Mouse (Mus musculus): ENCODE measurements around the gene Nckap5. TPM values are rescaled to one million over a fixed set of nuclear protein-coding genes. Genes with fewer than 3 reads are reported as not detected.
"Not testable (repeated sequence)": the region's sequence is repeated elsewhere in the genome, so short reads cannot be mapped to it uniquely, and the experiment has no call there.

The Nckap5 gene
- polyA plus RNA-seq, 1 experiment from 2014 or later = 0.67 TPM

- Histone ChIP-seq H3K27me3 (replicated peaks; ENCODE audit: control insufficient read depth, insufficient read depth, low read length) (no peaks in the 10 kb centered on the region), H3K9me3 (ENCODE audit: control insufficient read depth, low read length) (no peaks in the 10 kb centered on the region), H3K36me3 (ENCODE audit: control insufficient read depth, insufficient read depth, low read length) (no peaks in the 10 kb centered on the region), H3K4me1 (replicated peaks; ENCODE audit: control insufficient read depth, insufficient read depth, low read length) (no peaks in the 10 kb centered on the region), H3K9ac (ENCODE audit: low read depth, low read length) (no peak overlapping the region), H3K4me2 (no peak overlapping the region), H3K4me3 (ENCODE audit: low read depth, low read length) (no peak overlapping the region), H3K27ac (ENCODE audit: low read depth, low read length) (no peak overlapping the region)
- DNase-seq (ENCODE audit: low spot score) (no peak), ATAC-seq (replicated peaks; ENCODE audit: low FRiP score) (no peak)
- WGBS = 74% methylated on average over 4 of the region's 4 CpGs
Observed at GRCm38 (mm10) chr1:126094346-126094745, 736.3 kb downstream of the Nckap5 start.

- 89% methylated on average over 2 of the region's 2 CpGs for WGBS
Observed at GRCm38 (mm10) chr1:126091979-126092378, 738.6 kb downstream of the Nckap5 start.

GRCm38 (mm10) chr1:126087181-126087580, 743.4 kb downstream of the Nckap5 start:
- WGBS = 88% methylated on average over 7 of the region's 7 CpGs

More at GRCm38 (mm10) chr1:126091979-126092378, 738.6 kb downstream of the Nckap5 start:
- not testable (repeated sequence) for ATAC-seq (replicated peaks; ENCODE audit: low FRiP score); H3K4me2 ChIP-seq; H3K4me1 ChIP-seq (replicated peaks; ENCODE audit: control insufficient read depth, insufficient read depth, low read length); H3K27me3 ChIP-seq (replicated peaks; ENCODE audit: control insufficient read depth, insufficient read depth, low read length); H3K36me3 ChIP-seq (ENCODE audit: control insufficient read depth, insufficient read depth, low read length); H3K4me3 ChIP-seq (ENCODE audit: low read depth, low read length); DNase-seq (ENCODE audit: low spot score); H3K9me3 ChIP-seq (ENCODE audit: control insufficient read depth, low read length); H3K27ac ChIP-seq (ENCODE audit: low read depth, low read length); H3K9ac ChIP-seq (ENCODE audit: low read depth, low read length)

GRCm38 (mm10) chr1:126076312-126076711, 754.3 kb downstream of the Nckap5 start:
- DNase-seq (ENCODE audit: low spot score) (no peak), ATAC-seq (replicated peaks; ENCODE audit: low FRiP score) (no peak)
- WGBS = 81% methylated on average over 4 of the region's 4 CpGs
- no peak overlapping the region for H3K9ac ChIP-seq (ENCODE audit: low read depth, low read length)
- H3K4me1 ChIP-seq (replicated peaks; ENCODE audit: control insufficient read depth, insufficient read depth, low read length) = no peaks in the 10 kb centered on the region
- H3K4me2 ChIP-seq = no peak overlapping the region
- no peak overlapping the region for H3K4me3 ChIP-seq (ENCODE audit: low read depth, low read length)
- H3K27me3 ChIP-seq (replicated peaks; ENCODE audit: control insufficient read depth, insufficient read depth, low read length) = no peaks in the 10 kb centered on the region
- H3K36me3 ChIP-seq (ENCODE audit: control insufficient read depth, insufficient read depth, low read length) = no peaks in the 10 kb centered on the region
- no peak overlapping the region for H3K27ac ChIP-seq (ENCODE audit: low read depth, low read length)
- no peaks in the 10 kb centered on the region for H3K9me3 ChIP-seq (ENCODE audit: control insufficient read depth, low read length)

More at GRCm38 (mm10) chr1:126087181-126087580, 743.4 kb downstream of the Nckap5 start:
- ATAC-seq (replicated peaks; ENCODE audit: low FRiP score) = no peak
- Histone ChIP-seq H3K4me3 (ENCODE audit: low read depth, low read length) (no peak overlapping the region), H3K9ac (ENCODE audit: low read depth, low read length) (no peak overlapping the region), H3K4me1 (replicated peaks; ENCODE audit: control insufficient read depth, insufficient read depth, low read length) (no peaks in the 10 kb centered on the region), H3K27ac (ENCODE audit: low read depth, low read length) (no peak overlapping the region), H3K27me3 (replicated peaks; ENCODE audit: control insufficient read depth, insufficient read depth, low read length) (no peaks in the 10 kb centered on the region), H3K36me3 (ENCODE audit: control insufficient read depth, insufficient read depth, low read length) (no peaks in the 10 kb centered on the region), H3K9me3 (ENCODE audit: control insufficient read depth, low read length) (no peaks in the 10 kb centered on the region), H3K4me2 (no peak overlapping the region)
- no peak for DNase-seq (ENCODE audit: low spot score)

- DNase-seq (ENCODE audit: low spot score) (no peak), ATAC-seq (replicated peaks; ENCODE audit: low FRiP score) (no peak)
- H3K36me3 ChIP-seq (ENCODE audit: control insufficient read depth, insufficient read depth, low read length) = no peaks in the 10 kb centered on the region
- no peak overlapping the region for H3K9ac ChIP-seq (ENCODE audit: low read depth, low read length)
- no peaks in the 10 kb centered on the region for H3K27me3 ChIP-seq (replicated peaks; ENCODE audit: control insufficient read depth, insufficient read depth, low read length)
- H3K27ac ChIP-seq (ENCODE audit: low read depth, low read length) = no peak overlapping the region
- WGBS = 90% methylated on average over 2 of the region's 2 CpGs
- H3K9me3 ChIP-seq (ENCODE audit: control insufficient read depth, low read length) = no peaks in the 10 kb centered on the region
- H3K4me2 ChIP-seq = no peak overlapping the region
- no peaks in the 10 kb centered on the region for H3K4me1 ChIP-seq (replicated peaks; ENCODE audit: control insufficient read depth, insufficient read depth, low read length)
- no peak overlapping the region for H3K4me3 ChIP-seq (ENCODE audit: low read depth, low read length)
Observed at GRCm38 (mm10) chr1:126070861-126071260, 759.7 kb downstream of the Nckap5 start.

- WGBS = 73% methylated on average over 3 of the region's 3 CpGs
- no peak overlapping the region for H3K27ac ChIP-seq (ENCODE audit: low read depth, low read length)
Observed at GRCm38 (mm10) chr1:126051491-126051890, 779.1 kb downstream of the Nckap5 start.

GRCm38 (mm10) chr1:126042886-126043285, 787.7 kb downstream of the Nckap5 start:
- WGBS = 81% methylated on average over 5 of the region's 5 CpGs
- no peaks in the 10 kb centered on the region for H3K9me3 ChIP-seq (ENCODE audit: control insufficient read depth, low read length)
- H3K4me2 ChIP-seq = no peak overlapping the region
- H3K4me3 ChIP-seq (ENCODE audit: low read depth, low read length) = no peak overlapping the region
- H3K36me3 ChIP-seq (ENCODE audit: control insufficient read depth, insufficient read depth, low read length) = no peaks in the 10 kb centered on the region
- H3K27ac ChIP-seq (ENCODE audit: low read depth, low read length) = no peak overlapping the region
- no peaks in the 10 kb centered on the region for H3K4me1 ChIP-seq (replicated peaks; ENCODE audit: control insufficient read depth, insufficient read depth, low read length)
- ATAC-seq (replicated peaks; ENCODE audit: low FRiP score) = no peak
- no peaks in the 10 kb centered on the region for H3K27me3 ChIP-seq (replicated peaks; ENCODE audit: control insufficient read depth, insufficient read depth, low read length)
- DNase-seq (ENCODE audit: low spot score) = no peak
- no peak overlapping the region for H3K9ac ChIP-seq (ENCODE audit: low read depth, low read length)

More at GRCm38 (mm10) chr1:126051491-126051890, 779.1 kb downstream of the Nckap5 start:
- no peak overlapping the region for H3K4me2 ChIP-seq
- no peaks in the 10 kb centered on the region for H3K27me3 ChIP-seq (replicated peaks; ENCODE audit: control insufficient read depth, insufficient read depth, low read length)
- H3K9ac ChIP-seq (ENCODE audit: low read depth, low read length) = no peak overlapping the region
- H3K4me1 ChIP-seq (replicated peaks; ENCODE audit: control insufficient read depth, insufficient read depth, low read length) = no peaks in the 10 kb centered on the region
- H3K4me3 ChIP-seq (ENCODE audit: low read depth, low read length) = no peak overlapping the region
- no peaks in the 10 kb centered on the region for H3K9me3 ChIP-seq (ENCODE audit: control insufficient read depth, low read length)
- ATAC-seq (replicated peaks; ENCODE audit: low FRiP score) = no peak
- no peaks in the 10 kb centered on the region for H3K36me3 ChIP-seq (ENCODE audit: control insufficient read depth, insufficient read depth, low read length)
- DNase-seq (ENCODE audit: low spot score) = no peak

GRCm38 (mm10) chr1:126027536-126027935, 803.1 kb downstream of the Nckap5 start:
- Histone ChIP-seq H3K27ac (ENCODE audit: low read depth, low read length) (no peak overlapping the region), H3K4me1 (replicated peaks; ENCODE audit: control insufficient read depth, insufficient read depth, low read length) (no peaks in the 10 kb centered on the region), H3K4me3 (ENCODE audit: low read depth, low read length) (no peak overlapping the region), H3K9ac (ENCODE audit: low read depth, low read length) (no peak overlapping the region), H3K27me3 (replicated peaks; ENCODE audit: control insufficient read depth, insufficient read depth, low read length) (no peaks in the 10 kb centered on the region), H3K9me3 (ENCODE audit: control insufficient read depth, low read length) (no peaks in the 10 kb centered on the region), H3K36me3 (ENCODE audit: control insufficient read depth, insufficient read depth, low read length) (no peaks in the 10 kb centered on the region), H3K4me2 (no peak overlapping the region)
- ATAC-seq (replicated peaks; ENCODE audit: low FRiP score) = no peak
- 87% methylated on average over 8 of the region's 8 CpGs for WGBS
- no peak for DNase-seq (ENCODE audit: low spot score)

GRCm38 (mm10) chr1:126024518-126024917, 806.1 kb downstream of the Nckap5 start:
- Histone ChIP-seq H3K27ac (ENCODE audit: low read depth, low read length) (no peak overlapping the region), H3K27me3 (replicated peaks; ENCODE audit: control insufficient read depth, insufficient read depth, low read length) (no peaks in the 10 kb centered on the region), H3K4me2 (no peak overlapping the region), H3K9me3 (ENCODE audit: control insufficient read depth, low read length) (no peaks in the 10 kb centered on the region), H3K4me3 (ENCODE audit: low read depth, low read length) (no peak overlapping the region), H3K36me3 (ENCODE audit: control insufficient read depth, insufficient read depth, low read length) (no peaks in the 10 kb centered on the region), H3K9ac (ENCODE audit: low read depth, low read length) (no peak overlapping the region), H3K4me1 (replicated peaks; ENCODE audit: control insufficient read depth, insufficient read depth, low read length) (no peaks in the 10 kb centered on the region)
- 82% methylated on average over 6 of the region's 6 CpGs for WGBS
- DNase-seq (ENCODE audit: low spot score) (no peak), ATAC-seq (replicated peaks; ENCODE audit: low FRiP score) (no peak)
